Mouse (Mus musculus) R1 (cell line): ENCODE results near the gene Ube2m.

Experiments used
- DNase-seq: peaks from one replicate; pipeline ENCODE4 v3.0.0-alpha.2; 2018; ENCODE audit warnings: low read depth, low spot score

Ube2m gene

DNA sequence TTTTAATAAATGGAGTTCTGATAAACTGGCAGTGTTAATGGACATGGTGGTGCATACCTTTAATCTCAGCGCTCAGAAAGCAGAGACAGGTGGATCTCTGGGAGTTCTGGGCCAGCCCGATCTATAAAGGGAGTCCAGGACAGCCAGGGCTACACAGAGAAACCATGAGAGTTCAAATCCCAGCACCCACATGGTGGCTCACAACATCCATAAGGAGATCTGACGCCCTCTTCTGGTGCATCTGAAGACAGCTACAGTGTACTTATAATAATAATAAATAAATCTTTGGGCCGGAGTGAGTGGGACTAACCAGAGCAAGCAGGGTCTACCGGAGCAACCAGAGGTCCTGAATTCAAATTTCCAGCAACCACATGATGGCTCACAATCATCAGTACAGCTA is 34.7 kb downstream of the Ube2m start:
- peak; percentile 67 for DNase-seq

GRCm38 (mm10) chr7:13001584-13001983 is 36.5 kb downstream of the Ube2m start:
- DNase-seq = no peak

GRCm38 (mm10) chr7:12998851-12999250 is 39.2 kb downstream of the Ube2m start, which contains the start of gene Trim28:
Gene Trim28, plus strand, starts transcription at chr7:12999114.
- DNase-seq = no peak

- no peak for DNase-seq
Observed at GRCm38 (mm10) chr7:12998053-12998452, 40.0 kb downstream of the Ube2m start, which contains the start of gene Slc27a5. Gene Slc27a5, minus strand, starts transcription at chr7:12998192.

- DNase-seq = no peak
Observed at GRCm38 (mm10) chr7:12997230-12997629, 40.8 kb downstream of the Ube2m start.

DNA sequence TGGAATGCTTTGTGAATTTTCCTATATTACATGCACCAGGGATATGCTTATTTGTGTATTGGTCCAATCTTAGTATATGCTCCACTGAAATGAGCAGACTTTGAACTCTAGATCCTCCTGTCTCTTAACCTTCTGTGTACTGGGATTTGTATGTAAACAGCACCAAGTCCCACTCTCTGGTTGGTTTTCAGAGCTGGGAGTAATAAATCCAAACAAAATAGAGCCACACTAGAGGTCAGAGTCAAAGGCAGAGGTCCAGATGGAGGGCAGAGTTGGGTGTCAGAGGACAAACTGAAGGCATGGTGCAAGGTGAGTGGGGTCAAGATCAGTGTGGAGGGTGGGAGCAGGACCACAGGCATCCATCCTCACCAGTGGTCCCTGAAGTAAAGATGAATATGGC is 42.2 kb downstream of the Ube2m start:
- DNase-seq = no peak

DNA sequence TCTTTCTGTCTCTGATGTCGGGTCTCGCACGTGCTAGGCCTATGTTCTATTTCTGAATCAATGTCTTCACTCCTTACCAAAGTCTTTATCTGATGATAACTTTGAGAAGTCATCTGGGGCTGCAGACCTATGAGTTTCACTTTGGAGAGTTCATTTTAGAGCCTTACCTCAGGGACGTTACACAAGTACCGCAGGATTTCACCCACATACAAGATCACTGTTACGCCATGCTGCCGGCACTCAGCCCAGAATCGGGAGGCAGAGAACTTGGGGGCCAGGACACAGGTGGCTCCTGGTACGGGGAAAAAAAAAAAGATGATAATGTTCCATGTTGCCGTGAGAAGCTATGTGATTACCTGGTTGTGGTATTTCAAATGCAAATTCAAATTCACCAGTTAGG is 44.9 kb downstream of the Ube2m start:
- no peak for DNase-seq

- peak; percentile 77 for DNase-seq
Observed at GRCm38 (mm10) chr7:12992222-12992621, 45.9 kb downstream of the Ube2m start.

DNA sequence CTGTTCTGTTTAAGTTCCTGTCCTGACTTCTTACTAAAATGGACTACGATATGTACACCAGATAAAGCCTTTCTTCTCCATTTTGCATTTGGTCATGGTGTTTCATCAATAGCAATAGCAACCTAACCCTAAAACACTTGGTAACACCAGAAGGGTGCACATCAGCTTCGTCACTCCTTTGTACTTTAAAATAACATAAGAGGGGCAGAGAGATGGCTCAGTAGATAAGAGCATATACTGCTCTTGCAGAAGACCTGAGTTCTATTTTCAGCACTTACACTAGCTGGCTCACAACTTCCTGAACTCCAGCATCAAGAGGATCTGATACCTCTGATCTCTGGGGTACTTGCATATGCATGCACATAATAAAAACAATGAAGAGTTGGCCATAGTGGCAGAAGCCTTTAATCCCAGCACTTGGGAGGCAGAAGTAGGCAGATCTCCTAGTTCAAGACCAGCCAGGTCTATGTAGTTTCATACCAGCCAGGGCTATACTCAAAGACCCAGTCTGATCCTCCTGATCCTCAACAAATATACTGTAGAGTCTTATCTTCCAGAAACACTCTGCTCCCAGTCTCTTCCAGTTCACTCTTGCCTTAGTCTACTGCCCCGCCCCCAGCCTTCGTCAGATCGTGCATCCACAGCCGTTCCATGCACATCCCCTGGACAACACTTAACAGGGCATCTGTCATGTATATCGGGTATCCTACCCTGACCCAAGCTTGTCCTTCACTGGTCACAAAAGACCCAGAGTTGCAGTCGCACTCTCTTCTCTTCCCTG is 50.5 kb downstream of the Ube2m start:
- DNase-seq = no peak

- DNase-seq = peak; percentile 73
Observed at GRCm38 (mm10) chr7:12986906-12987305, 51.2 kb downstream of the Ube2m start.

GRCm38 (mm10) chr7:12985724-12986123 is 52.4 kb downstream of the Ube2m start:
- no peak for DNase-seq
